Mouse (Mus musculus) frontal cortex, postnatal 14 days (tissue): ENCODE results near the gene Sox21.

ENCODE experiments used
- DNase-seq, 2 experiments: peaks; one replicate each; pipeline ENCODE4 v3.0.0; 2022; ENCODE audit warnings: low spot score in 2 of 2

Gene Sox21

DNA sequence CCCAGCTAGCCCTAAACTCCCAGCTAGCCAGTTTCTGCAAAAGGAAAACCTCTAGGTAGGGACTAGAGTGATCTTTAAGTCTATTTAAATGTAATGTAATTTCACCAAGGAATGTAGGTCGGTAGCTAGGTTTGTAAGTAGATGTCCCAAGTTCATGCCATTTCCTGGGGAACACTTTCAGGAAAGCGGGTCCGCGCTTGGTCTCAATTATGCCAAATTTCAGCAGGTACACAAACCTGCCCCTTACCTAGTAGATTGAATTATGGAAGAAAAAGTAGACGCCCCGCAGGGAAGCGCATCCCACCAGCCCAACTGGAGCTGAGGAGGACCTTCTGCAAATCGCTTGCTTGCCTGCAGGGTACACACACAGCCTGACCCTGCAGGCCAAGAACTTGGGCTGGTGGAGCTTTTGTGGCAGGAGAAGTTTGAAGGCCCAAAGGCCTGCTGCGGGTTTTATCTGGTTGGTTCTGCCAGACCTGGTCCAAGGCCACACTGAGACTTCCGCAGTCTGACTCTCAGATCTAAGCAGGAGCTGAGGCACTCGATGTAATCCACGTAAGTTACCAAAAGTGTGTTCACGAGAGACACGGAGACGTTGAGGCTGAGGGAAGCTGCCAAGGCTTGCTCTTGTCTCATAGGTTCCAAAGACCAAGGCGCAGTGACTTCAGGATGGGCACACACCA, 11.6 kb downstream of the Sox21 start:
- DNase-seq, result no peak

GRCm38 (mm10) chr14:118220885-118221284, 15.9 kb downstream of the Sox21 start:
- DNase-seq, result no peak

- DNase-seq, result no peak
Observed at GRCm38 (mm10) chr14:118216826-118217225, 20.0 kb downstream of the Sox21 start.

- DNase-seq, result no peak
Observed at GRCm38 (mm10) chr14:118212188-118212804, 24.5 kb downstream of the Sox21 start.

DNA sequence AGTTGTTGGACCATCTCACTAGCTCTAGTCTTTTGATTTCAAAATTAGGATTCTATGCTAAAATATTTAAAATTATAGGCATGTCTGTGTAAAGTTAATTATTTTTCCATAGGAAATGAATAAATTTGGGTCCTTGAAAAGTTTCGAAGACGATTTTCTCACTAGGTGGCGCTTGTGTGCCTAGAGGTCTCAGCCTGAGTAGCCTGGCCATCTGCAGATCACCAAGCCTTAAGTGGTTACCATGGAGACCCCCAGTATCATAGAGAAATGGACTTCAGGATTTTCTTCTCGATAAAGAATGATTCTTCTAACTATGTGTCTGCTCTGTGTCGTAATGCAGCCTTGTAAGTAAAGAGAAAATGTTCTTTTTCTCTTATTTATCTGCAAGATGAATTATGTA, 27.2 kb downstream of the Sox21 start:
- no peak for DNase-seq

DNA sequence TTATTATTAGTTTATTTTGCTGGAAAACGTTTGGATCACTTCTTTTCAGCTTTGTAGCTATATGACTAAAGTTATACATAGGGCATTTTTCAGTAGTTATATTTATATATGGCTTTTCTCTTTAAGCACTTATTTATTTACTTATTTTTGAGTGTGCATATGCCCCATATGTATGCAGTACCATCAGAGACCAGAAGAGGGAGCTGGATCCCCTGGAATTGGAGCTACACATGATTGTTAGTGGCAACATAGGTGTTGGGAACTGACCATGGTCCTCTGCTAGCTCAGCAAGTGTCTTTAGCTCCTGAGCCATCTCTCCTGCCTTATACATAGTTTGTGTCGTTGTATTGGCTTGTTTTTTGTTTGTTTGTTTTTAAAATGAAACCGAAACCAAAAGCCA, 29.5 kb downstream of the Sox21 start:
- no peak for DNase-seq

GRCm38 (mm10) chr14:118203031-118203430, 33.8 kb downstream of the Sox21 start:
- DNase-seq, result no peak

- no peak for DNase-seq
Observed at GRCm38 (mm10) chr14:118202006-118202405, 34.8 kb downstream of the Sox21 start.

GRCm38 (mm10) chr14:118200731-118201130, 36.1 kb downstream of the Sox21 start:
- DNase-seq, result no peak

DNA sequence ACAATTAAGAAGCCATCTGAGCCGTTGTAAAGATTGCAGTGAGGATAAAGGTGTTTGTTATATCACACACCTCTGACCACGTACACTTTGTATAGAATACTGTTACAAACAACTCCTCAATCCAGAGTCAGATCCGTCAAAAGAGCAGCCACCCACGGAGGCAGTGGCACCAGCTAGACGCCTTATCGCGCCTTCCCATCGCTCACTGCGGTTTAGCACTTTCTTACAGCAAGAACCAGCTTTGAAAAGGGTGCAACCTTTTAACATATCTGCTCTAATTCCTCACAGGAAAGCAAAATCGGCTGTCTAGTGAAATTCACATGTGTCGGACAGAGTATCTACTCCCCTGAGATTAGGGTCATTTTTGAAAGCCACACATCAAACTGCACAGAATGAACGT, 39.8 kb downstream of the Sox21 start:
- DNase-seq, result no peak

GRCm38 (mm10) chr14:118194219-118194914, 42.5 kb downstream of the Sox21 start:
- DNase-seq, result no peak

DNA sequence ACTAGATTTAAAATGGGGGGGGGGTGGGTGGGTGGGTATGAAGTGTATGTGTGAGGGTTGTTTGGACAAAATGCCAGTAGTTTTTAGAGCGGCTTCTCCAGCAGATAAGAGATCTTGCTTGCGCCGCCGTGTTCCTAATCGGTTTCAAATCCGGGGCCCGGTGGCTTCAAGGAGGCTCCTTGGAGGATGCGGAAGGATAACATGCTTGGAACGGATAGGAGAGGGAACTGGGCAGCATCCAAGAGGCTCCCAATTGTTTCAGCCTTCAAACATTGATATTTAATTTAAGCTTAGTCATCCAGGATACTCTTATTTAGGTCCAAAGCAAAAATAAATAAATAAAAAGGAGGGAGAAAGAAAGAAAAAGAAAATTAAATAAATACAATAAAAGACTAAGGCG, 43.2 kb downstream of the Sox21 start:
- no peak for DNase-seq

GRCm38 (mm10) chr14:118193001-118193628, 43.7 kb downstream of the Sox21 start:
- no peak for DNase-seq

DNA sequence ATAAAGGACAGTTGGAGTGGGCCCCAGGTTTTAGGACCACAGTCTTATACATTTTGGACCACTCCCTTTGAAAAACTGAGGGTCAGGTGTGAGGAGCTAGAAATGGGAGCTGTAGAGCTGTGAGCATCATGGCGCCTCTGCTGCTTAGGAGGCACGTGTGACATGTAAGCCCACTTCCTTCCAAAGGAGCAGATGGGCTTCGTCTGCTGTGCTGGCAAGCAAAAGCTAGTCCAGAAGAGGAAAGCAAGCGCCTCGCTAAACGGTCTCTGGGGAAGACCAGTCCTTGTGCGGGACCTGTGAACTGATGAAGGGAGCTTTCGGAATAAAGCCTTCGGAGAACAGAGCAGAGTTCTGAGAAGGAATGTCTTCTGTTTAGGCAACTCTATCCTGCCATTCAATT, 45.4 kb downstream of the Sox21 start:
- no peak for DNase-seq
